Mouse (Mus musculus): ENCODE results near the gene Mamdc2. TPM values are rescaled to one million over a fixed set of nuclear protein-coding genes. Genes with fewer than 3 reads are reported as not detected.

Mamdc2 gene
- polyA plus RNA-seq, 1 experiment from 2014 or later = 0.89 TPM

DNA sequence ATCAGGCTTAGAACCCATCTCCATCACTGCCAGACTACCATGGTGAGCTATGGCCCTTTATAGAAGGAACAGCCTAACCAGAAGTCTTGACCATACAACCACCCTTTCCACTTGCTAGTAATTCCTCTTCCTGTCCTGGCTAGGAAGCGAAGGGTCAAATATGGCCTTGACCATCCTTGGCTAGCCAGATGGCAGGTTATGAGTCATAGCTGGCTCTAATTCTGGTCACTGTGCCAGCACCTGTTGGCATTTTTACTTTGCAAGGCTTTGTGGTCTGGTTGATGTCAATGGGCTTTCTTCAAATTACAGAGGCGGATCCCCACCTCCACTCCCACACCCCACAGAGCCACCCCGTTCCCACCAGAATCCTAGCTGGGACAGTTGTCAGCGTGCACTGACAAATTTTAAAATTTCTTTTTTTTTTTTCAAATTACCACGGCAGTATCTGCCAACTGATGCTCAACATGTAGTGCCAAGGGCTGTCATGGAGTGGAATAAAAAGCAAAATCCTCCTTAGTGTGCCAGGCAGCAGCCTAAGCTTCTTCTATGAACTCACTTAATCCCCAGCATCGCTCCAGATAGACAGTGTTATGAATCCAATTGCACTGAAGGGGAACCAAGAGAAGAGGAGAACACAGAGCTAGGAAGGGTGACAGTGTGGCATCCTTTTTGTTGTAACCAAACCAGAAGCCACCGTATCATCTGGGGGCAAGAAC is 73.1 kb downstream of the Mamdc2 start:
- H3K4me1 ChIP-seq (ENCODE audit: insufficient read depth) = no peaks in the 10 kb centered on the region
- no peaks in the 10 kb centered on the region for H3K9me3 ChIP-seq (ENCODE audit: low read length)
- ATAC-seq = no peak
- H3K9ac ChIP-seq (replicated peaks) = no peak overlapping the region
- no peak overlapping the region for H3K4me2 ChIP-seq (ENCODE audit: low read depth, low read length)
- no peaks in the 10 kb centered on the region for H3K27me3 ChIP-seq (ENCODE audit: insufficient read depth, low read length)
- no peak overlapping the region for H3K27ac ChIP-seq (ENCODE audit: low read depth)
- H3K4me3 ChIP-seq (ENCODE audit: low read depth, low read length) = no peak overlapping the region
- no peaks in the 10 kb centered on the region for H3K36me3 ChIP-seq (replicated peaks; ENCODE audit: insufficient read depth, low read length)
- 79% methylated on average over 7 of the region's 7 CpGs for WGBS (ENCODE audit: insufficient replicate concordance)
- no peak for TF ChIP-seq EP300 (IDR thresholded peaks at IDR 0.05; ENCODE audit: low read depth)
- TF ChIP-seq CTCF (IDR thresholded peaks at IDR 0.05; ENCODE audit: low read depth) = no peak
- DNase-seq = no peak

DNA sequence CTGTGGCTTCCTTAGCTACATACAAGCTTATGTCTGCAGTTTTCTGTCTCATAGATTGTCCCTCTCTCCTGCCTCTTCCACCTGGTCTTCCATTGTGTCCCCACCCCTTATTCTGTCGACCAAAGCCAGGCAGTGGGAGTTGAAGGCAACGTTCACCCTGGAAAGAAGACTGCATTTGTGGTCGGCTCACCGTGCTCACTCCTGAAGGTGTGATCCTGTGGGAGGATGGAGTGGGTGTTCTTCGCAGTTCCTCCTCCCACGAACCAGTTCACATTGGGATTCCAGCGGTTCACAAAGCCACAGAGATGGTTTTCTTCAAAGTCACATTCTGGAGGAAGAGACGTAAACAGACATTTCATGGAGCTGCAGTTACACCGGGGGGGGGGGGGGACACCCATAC is 74.5 kb downstream of the Mamdc2 start:
- ATAC-seq (no peak), DNase-seq (no peak)
- TF ChIP-seq EP300 (IDR thresholded peaks at IDR 0.05; ENCODE audit: low read depth) (no peak), CTCF (IDR thresholded peaks at IDR 0.05; ENCODE audit: low read depth) (no peak)
- H3K27ac ChIP-seq (ENCODE audit: low read depth) = no peak overlapping the region
- H3K9ac ChIP-seq (replicated peaks) = no peak overlapping the region
- H3K27me3 ChIP-seq (ENCODE audit: insufficient read depth, low read length) = no peaks in the 10 kb centered on the region
- H3K4me2 ChIP-seq (ENCODE audit: low read depth, low read length) = no peak overlapping the region
- H3K9me3 ChIP-seq (ENCODE audit: low read length) = no peaks in the 10 kb centered on the region
- no peaks in the 10 kb centered on the region for H3K4me1 ChIP-seq (ENCODE audit: insufficient read depth)
- H3K36me3 ChIP-seq (replicated peaks; ENCODE audit: insufficient read depth, low read length) = no peaks in the 10 kb centered on the region
- H3K4me3 ChIP-seq (ENCODE audit: low read depth, low read length) = no peak overlapping the region
- 64% methylated on average over 9 of the region's 9 CpGs for WGBS (ENCODE audit: insufficient replicate concordance)

DNA sequence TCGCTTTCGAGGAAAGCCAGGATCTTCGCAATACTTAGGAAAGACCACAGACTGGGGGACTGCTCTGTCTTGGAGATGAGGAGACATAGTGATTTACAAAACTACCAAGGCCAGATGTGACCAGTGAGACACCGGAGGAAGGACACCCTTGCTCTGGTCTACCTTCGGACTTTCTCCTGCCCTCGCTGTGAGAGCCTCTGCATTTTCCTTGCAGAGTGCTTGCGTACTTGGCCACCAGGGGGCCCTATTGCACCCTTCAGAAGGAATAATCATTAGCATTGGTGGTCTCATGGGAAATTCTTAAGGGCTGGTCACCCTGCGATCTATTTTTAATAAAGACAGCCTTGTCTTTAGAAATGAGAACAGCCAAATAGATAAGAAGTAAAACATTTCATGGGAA is 75.0 kb downstream of the Mamdc2 start:
- no peak for TF ChIP-seq EP300 (IDR thresholded peaks at IDR 0.05; ENCODE audit: low read depth)
- peak; percentile 78 for TF ChIP-seq CTCF (IDR thresholded peaks at IDR 0.05; ENCODE audit: low read depth)
- no peaks in the 10 kb centered on the region for H3K9me3 ChIP-seq (ENCODE audit: low read length)
- no peaks in the 10 kb centered on the region for H3K27me3 ChIP-seq (ENCODE audit: insufficient read depth, low read length)
- WGBS (ENCODE audit: insufficient replicate concordance) = 43% methylated on average over 8 of the region's 8 CpGs
- no peak overlapping the region for H3K27ac ChIP-seq (ENCODE audit: low read depth)
- H3K4me1 ChIP-seq (ENCODE audit: insufficient read depth) = no peaks in the 10 kb centered on the region
- DNase-seq = peak; percentile 47
- no peak overlapping the region for H3K9ac ChIP-seq (replicated peaks)
- H3K36me3 ChIP-seq (replicated peaks; ENCODE audit: insufficient read depth, low read length) = no peaks in the 10 kb centered on the region
- no peak for ATAC-seq
- no peak overlapping the region for H3K4me2 ChIP-seq (ENCODE audit: low read depth, low read length)
- no peak overlapping the region for H3K4me3 ChIP-seq (ENCODE audit: low read depth, low read length)

DNA sequence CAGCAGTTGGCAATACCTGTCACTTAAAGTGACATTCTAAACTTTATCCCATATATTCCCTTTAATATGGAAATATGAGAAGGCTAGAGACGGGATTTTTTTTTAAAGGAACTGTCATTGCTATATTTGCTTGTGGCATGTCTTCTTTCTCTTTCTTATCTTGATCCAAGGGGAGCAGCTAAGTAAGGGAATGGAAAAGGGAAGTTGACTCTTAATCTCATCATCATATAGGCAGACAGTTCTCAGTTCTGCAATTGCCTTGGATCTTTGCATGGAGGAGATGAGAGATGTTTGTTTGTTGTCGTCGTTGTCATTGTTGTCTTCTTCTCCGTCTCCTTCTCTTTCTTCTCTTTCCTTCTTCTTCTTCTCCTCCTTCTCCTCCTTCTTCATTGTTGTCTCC is 79.0 kb downstream of the Mamdc2 start:
- H3K4me2 ChIP-seq (ENCODE audit: low read depth, low read length) = no peak overlapping the region
- TF ChIP-seq EP300 (IDR thresholded peaks at IDR 0.05; ENCODE audit: low read depth) (no peak), CTCF (IDR thresholded peaks at IDR 0.05; ENCODE audit: low read depth) (no peak)
- no peak overlapping the region for H3K27ac ChIP-seq (ENCODE audit: low read depth)
- H3K4me3 ChIP-seq (ENCODE audit: low read depth, low read length) = no peak overlapping the region
- H3K4me1 ChIP-seq (ENCODE audit: insufficient read depth) = no peaks in the 10 kb centered on the region
- H3K36me3 ChIP-seq (replicated peaks; ENCODE audit: insufficient read depth, low read length) = no peaks in the 10 kb centered on the region
- WGBS (ENCODE audit: insufficient replicate concordance) = 74% methylated on average over 4 of the region's 4 CpGs
- H3K9me3 ChIP-seq (ENCODE audit: low read length) = no peaks in the 10 kb centered on the region
- DNase-seq (no peak), ATAC-seq (no peak)
- no peaks in the 10 kb centered on the region for H3K27me3 ChIP-seq (ENCODE audit: insufficient read depth, low read length)
- H3K9ac ChIP-seq (replicated peaks) = no peak overlapping the region

DNA sequence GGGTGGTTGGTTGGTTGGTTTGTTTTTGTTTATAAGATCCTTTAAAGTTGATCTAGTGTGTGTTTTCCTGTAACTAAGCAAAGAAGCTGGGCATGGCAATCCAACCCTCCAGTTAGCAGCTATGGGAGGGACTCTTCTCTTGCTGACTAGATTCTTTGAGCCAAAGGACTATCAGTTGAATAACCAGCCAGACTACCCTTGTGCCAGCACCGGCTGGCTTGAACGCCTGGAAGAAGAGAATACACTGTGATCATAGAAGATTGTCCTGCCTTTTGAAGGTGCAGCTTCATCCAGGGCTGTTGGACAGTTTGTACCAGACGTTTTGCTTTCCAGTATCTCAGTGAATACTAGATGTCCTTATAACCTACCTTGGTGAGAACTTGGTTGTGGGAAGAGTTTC is 86.2 kb downstream of the Mamdc2 start:
- WGBS (ENCODE audit: insufficient replicate concordance) = 70% methylated on average over 3 of the region's 3 CpGs
- Histone ChIP-seq H3K9me3 (ENCODE audit: low read length) (no peaks in the 10 kb centered on the region), H3K27ac (ENCODE audit: low read depth) (no peak overlapping the region), H3K4me2 (ENCODE audit: low read depth, low read length) (no peak overlapping the region), H3K36me3 (replicated peaks; ENCODE audit: insufficient read depth, low read length) (no peaks in the 10 kb centered on the region), H3K9ac (replicated peaks) (no peak overlapping the region), H3K27me3 (ENCODE audit: insufficient read depth, low read length) (no peaks in the 10 kb centered on the region), H3K4me3 (ENCODE audit: low read depth, low read length) (no peak overlapping the region), H3K4me1 (ENCODE audit: insufficient read depth) (no peaks in the 10 kb centered on the region)
- no peak for ATAC-seq
- TF ChIP-seq EP300 (IDR thresholded peaks at IDR 0.05; ENCODE audit: low read depth) (no peak), CTCF (IDR thresholded peaks at IDR 0.05; ENCODE audit: low read depth) (no peak)
- no peak for DNase-seq

DNA sequence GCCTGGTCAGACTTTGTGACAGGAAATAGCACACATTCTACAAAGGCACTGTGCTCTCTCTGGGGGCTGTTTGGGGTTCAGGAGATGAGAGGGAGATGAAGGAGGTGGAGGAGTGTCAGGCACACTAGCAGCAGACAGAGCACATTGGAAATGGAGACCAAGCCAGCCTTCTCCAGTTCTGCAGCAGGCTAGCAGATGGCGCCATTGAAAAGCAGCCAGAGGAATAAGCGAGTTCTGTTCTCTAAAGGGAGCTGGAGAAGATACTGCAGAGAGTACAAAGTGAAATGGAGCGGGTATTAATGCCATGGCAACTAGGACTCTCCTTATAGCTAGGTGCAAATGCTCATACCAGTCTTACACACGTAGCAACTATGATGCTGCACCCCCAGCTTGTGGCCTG is 87.1 kb downstream of the Mamdc2 start:
- Histone ChIP-seq H3K4me2 (ENCODE audit: low read depth, low read length) (no peak overlapping the region), H3K27me3 (ENCODE audit: insufficient read depth, low read length) (no peaks in the 10 kb centered on the region), H3K4me1 (ENCODE audit: insufficient read depth) (no peaks in the 10 kb centered on the region), H3K4me3 (ENCODE audit: low read depth, low read length) (no peak overlapping the region), H3K27ac (ENCODE audit: low read depth) (no peak overlapping the region), H3K9ac (replicated peaks) (no peak overlapping the region), H3K36me3 (replicated peaks; ENCODE audit: insufficient read depth, low read length) (no peaks in the 10 kb centered on the region), H3K9me3 (ENCODE audit: low read length) (no peaks in the 10 kb centered on the region)
- DNase-seq (no peak), ATAC-seq (no peak)
- no peak for TF ChIP-seq EP300 (IDR thresholded peaks at IDR 0.05; ENCODE audit: low read depth)
- no peak for TF ChIP-seq CTCF (IDR thresholded peaks at IDR 0.05; ENCODE audit: low read depth)
- WGBS (ENCODE audit: insufficient replicate concordance) = 72% methylated on average over 4 of the region's 4 CpGs
